Mouse (Mus musculus) brain, embryonic 14.5 days (tissue): ENCODE data around the gene Hsf4. TPM values are rescaled to one million over a fixed set of nuclear protein-coding genes. Genes with fewer than 3 reads are reported as not detected.

Experiments
- DNase-seq: peaks from one replicate; pipeline ENCODE4 v3.0.0-alpha.2; 2011; ENCODE audit warnings: low read depth
- CTCF ChIP-seq: fragments of 200-500 bp; IDR thresholded peaks from 2 replicates; pipeline ENCODE4 v1.5.1; 2012; ENCODE audit warnings: inconsistent platforms, mild to moderate bottlenecking, moderate library complexity, borderline replicate concordance; ENCODE audit not compliant: insufficient read depth, insufficient read length; ENCODE audit errors: extremely low read depth
- POLR2A ChIP-seq: fragments of 200-500 bp; IDR thresholded peaks from 2 replicates; pipeline ENCODE4 v1.6.1; 2012; ENCODE audit warnings: mild to moderate bottlenecking, inconsistent platforms, borderline replicate concordance; ENCODE audit not compliant: poor library complexity, insufficient read depth, insufficient read length, severe bottlenecking; ENCODE audit errors: extremely low read depth
- polyA plus RNA-seq: library from polyadenylated mRNA; depleted of rRNA; stranded (reverse); fragments of >200 nt; gene quantifications from 2 replicates; pipeline ENCODE4 v1.2.3, GENCODE M21; 2012

Hsf4 gene
- polyA plus RNA-seq, 1 experiment: 0.60 TPM

DNA sequence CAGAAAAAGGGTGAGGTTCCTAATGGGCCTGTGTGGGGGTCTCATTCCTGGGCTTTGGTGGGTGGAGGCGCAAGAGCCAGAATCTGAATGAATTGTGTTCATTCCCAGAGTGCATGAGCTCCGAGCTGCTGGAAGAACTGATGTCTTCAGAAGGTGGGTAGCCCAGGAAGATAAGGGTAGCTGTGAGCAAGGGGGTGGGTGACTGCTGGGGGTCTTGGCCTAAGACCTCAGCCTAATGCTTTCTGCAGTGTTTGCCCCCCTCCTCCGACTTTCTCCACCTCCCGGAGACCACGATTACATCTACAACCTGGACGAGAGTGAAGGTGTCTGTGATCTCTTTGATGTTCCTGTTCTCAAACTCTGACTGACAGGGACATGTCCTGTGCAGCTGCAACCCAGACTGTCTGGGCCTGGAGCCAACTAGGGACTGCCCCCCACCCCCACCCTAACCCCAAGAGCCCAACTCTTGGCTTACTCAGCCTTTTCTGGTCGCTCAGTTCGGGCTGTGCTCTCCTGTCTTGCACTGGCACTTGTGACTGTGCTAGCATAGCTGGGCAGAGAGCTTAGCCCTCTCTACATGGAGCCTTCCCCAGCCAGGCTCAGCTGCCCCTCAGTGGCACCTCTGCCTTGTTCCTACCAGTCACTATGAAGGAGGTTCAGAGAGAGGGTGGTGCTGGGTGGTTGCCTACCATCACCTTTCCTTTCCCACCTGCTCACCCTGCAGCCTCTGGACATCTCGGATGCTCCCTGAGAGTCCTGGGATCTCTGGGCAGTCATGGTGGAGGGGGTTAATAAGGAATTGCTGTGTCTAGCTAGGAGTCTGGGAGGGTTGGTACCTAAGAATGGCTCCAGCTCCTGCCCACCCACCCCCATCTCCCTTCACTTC, 35.0 kb downstream of the Hsf4 start:
- DNase-seq: peak; percentile 38
- TF ChIP-seq POLR2A: no peak
- TF ChIP-seq CTCF: no peak

DNA sequence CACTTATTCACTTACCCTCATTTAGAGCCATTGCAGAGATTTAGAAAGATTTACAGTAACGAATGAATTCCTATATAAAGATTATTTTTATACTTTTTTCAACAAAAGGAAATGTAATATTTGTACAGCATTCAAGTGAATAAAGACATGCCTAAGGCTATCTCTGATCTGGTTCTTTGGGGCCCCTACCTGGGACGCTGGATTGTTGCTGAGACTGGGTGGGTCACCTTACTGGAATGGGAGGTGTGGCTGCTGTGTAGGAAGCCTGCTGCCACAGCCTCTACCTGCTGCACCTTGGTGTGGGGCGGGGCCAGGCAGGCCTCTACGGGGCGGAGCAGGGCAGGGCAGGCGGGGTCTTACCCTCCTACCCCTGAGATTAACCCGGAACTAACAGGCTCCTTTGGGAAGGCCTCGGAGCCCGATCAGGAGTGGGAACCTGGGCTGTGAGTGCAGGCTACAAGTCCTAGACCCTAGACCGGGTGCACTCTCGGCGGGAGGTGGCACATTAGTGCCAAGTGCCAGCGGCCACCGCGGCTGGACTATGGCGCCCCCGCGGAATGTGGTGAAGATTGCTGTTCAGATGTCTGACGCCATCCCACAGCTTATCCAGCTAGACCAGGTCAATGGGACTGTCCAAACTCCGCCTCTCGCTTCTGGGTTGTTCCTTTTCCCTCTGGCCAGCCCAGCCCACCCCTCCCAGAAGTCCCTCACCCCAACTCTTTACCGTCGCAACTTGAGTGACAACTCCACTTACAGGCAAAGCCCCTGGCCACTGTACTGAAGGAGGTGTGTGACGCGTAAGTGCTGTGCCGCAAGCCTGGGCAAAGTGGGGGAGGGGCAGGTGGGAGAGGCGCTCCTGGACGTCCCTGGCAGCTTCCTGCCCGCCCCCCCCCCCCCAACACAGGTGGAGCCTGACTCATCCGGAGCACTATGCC, 35.9 kb downstream of the Hsf4 start, which contains the start of gene Elmo3:
Gene Elmo3, plus strand, starts transcription at position 391 of the 935 bp plus-strand sequence.
- peak; percentile 40 for DNase-seq
- TF ChIP-seq POLR2A (no peak), CTCF (no peak)

DNA sequence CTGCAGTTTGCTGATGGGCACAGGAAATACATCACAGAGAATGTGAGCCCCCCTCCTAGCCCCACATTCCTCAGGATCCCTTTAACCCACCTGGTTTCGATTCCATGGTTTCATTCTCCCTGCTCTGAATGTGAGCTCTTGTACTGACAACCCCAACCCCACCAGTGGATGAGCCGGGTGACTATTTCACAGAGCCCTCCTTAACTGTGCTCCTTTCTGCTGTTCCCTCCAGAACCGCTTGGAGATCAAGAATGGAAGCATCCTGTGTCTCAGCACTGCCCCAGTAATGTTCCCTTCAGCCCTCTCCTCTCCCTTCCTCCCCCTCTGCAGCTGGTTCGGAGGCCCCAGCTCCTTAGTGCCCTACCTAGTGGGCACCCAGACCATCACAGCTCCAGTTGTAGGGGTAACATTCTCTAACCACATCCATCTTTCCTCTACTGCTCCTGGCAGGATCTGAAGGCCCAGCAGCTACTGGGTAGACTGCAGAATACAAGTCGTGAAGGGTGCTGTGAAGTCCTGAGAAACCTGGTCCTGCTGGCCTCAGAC, 36.6 kb downstream of the Hsf4 start:
- TF ChIP-seq POLR2A (no peak), CTCF (no peak)
- no peak for DNase-seq

GRCm38 (mm10) chr8:105307670-105308069, 38.1 kb downstream of the Hsf4 start:
- no peak for TF ChIP-seq CTCF
- TF ChIP-seq POLR2A: no peak
- no peak for DNase-seq

- DNase-seq: no peak
- TF ChIP-seq POLR2A (no peak), CTCF (no peak)
Observed at GRCm38 (mm10) chr8:105308428-105308827, 38.8 kb downstream of the Hsf4 start.

DNA sequence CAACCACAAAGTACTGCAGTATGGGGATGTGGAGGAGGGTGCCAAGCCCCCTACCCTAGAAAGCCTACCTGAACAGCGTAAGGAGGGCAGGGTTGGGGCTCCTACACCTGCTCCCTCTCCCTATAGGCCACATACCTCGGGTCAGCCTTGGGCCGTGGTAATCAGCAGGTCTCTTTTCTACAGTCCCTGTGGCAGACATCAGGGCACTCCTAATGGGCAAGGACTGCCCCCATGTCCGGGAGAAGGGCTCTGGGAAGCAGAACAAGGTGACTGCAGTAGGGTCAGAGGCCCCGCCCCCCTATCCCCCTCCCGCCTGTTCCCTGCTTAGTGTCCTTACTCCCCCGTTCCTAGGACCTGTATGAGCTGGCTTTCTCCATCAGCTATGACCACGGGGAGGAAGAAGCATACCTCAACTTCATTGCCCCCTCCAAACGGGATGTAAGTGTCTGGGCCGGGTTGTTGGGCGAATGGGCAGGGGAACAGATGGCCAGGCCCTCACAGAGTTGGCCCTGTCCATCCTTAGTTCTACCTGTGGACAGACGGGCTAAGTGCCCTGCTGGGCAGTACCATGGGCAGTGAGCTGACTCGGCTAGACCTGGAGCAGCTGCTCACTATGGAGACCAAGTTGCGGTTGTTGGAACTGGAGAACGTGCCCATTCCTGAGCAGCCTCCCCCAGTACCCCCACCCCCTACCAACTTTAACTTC, 39.7 kb downstream of the Hsf4 start:
- no peak for DNase-seq
- TF ChIP-seq POLR2A (no peak), CTCF (no peak)

DNA sequence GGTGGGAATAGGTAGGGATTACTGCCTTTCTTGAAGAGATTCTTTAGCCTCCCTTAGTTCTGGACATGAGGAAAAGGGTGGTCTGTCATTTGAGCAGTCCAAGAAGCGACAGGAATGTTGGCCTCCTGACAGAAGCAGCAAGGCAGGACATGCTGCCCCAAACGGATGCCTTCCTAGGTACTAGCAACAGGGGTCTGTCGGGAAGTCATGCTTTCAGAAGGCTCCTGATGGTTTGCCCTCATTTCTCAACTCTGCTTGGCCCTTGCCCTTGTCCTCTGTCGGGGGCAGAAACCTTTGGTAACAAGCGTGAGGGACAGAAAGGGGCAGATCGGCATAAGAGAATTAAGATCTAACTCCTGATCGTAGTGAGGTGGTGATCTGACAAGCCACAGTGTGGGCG, 40.5 kb downstream of the Hsf4 start:
- TF ChIP-seq POLR2A (no peak), CTCF (no peak)

GRCm38 (mm10) chr8:105311718-105312117, 42.1 kb downstream of the Hsf4 start:
- DNase-seq: no peak
- TF ChIP-seq CTCF (no peak), POLR2A (no peak)

More for the DNA sequence above, 40.5 kb downstream of the Hsf4 start:
- DNase-seq: no peak

- TF ChIP-seq CTCF: no peak
- no peak for TF ChIP-seq POLR2A
- no peak for DNase-seq
Observed at GRCm38 (mm10) chr8:105312891-105313481, 43.4 kb downstream of the Hsf4 start.
